Mouse (Mus musculus): ENCODE measurements at regions not wholly inside any gene's neighbourhood (a gene's known extent, or its start where the extent isn't known, plus 50 kb on each side); places are given as distances from the start of the nearest gene placed in this dataset.

- no peak for DNase-seq
Measured at GRCm38 (mm10) chr3:104712711-104713110, 68.1 kb upstream of the Ppm1j start.

- DNase-seq, result peak; percentile 18 to 53
Measured at GRCm38 (mm10) chr3:104713836-104714631, 66.8 kb upstream of the Ppm1j start.

GRCm38 (mm10) chr3:104714679-104715326, 66.1 kb upstream of the Ppm1j start:
- DNase-seq, result peak in 1 of 2 experiments; percentile 38
